Mouse (Mus musculus): ENCODE data around the gene Ppara.

Ppara gene

DNA sequence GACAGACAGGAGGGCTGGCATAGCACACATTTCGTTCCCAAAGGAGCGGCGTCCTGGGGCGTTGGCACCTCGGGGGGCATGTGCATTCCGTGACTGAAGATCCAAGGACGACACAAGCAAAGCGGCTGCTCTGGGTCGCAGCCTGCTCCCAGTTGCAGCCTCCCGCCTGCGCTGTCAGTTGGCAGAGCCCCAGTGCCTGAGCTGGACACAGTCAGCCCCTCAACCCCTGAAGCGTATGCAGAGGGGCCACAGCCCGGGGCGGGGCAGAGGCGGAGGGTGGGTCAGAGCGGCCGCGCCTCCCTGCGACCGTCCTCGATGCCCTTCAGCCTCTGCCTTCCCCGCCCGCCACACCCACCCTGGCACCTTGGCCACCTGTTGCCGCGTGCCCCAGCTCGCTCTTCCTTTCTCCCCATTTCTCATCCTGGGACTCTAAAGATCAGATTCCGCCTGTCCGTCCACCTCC lies at the start of gene Ppara:
Gene Ppara (plus strand): TSS at position 413 of the 463 bp plus-strand sequence.
- DNase-seq (ENCODE audit: extremely low spot score) = no peak

DNA sequence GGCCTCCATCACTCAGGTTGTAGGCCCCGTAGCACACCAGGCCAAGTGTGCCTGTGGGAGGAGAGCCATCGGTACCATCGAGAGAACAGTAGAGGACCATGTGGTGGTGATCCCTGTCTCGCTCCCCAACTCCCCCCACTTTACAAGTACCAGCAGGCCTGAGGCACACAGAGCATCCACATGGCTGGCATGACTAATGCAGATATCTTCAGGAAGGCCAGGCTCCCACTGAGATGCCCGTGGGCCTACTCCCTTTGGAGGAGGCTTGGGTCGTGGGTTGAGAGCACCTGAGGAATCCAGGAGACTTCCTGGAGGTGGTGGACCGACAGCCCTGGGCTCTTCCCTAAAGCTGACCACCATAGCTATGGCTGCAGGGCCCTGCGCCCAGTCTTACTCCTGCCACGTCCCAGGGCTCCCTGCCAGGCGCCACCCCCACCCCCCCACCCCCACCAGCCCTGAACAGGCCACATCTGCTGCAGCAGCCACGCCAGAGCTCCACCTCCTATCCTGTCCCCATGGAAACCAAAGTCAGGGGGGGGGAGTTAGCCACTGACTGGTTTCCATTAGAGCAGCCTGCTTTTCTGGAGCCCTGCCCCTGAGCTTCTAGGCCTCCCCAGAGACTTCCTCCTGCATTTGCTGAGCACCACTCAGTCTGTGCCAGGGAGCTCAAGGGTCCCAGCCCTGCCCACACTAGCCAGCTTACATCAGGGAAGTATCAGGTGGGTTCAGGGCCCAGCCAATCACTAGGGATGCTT lies 48.0 kb upstream of the Ppara start:
- DNase-seq (ENCODE audit: extremely low spot score) = no peak

DNA sequence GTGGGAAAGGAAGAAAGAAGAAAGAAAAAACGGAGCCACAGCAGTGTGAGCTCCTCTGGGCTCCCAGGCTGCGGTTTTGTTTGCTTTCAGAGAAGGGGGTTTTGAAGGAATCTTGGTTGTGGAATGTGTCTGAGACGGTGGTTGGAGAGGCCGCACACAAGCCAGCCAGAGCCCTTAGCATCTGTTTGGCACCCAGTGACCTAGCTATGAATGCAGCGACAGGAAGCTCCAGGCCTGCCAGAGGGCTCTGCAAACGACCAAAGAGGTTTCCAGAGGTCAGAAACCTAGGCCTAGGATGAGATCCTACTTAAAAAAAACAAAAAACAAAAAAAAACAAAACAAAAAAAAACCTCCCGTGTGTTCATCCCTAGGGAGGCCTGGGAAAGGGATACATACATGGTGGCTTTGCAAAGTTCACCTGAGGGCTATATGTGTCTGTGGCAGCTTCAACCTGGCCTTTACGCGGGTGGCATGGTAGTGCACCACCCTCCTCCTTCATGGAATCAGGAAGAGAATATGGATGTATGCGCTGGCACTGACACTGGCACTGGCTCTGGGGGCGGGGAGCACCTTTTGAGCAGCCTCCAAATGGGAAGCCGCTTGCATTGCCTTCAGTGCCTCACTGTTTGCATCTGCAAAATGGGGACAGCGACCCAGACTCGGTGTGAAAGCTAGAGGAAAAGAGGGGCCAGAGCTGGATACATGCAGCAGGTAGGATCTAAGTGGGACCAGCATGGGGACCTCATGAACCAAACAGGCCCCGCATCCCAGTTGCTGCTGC lies 47.0 kb upstream of the Ppara start:
- DNase-seq (ENCODE audit: extremely low spot score) = no peak

- no peak for DNase-seq (ENCODE audit: extremely low spot score)
Observed at GRCm38 (mm10) chr15:85688734-85689133, 46.0 kb upstream of the Ppara start.

GRCm38 (mm10) chr15:85689523-85689922 lies 45.3 kb upstream of the Ppara start:
- DNase-seq (ENCODE audit: extremely low spot score) = no peak

GRCm38 (mm10) chr15:85690058-85690457 lies 44.7 kb upstream of the Ppara start:
- no peak for DNase-seq (ENCODE audit: extremely low spot score)

DNA sequence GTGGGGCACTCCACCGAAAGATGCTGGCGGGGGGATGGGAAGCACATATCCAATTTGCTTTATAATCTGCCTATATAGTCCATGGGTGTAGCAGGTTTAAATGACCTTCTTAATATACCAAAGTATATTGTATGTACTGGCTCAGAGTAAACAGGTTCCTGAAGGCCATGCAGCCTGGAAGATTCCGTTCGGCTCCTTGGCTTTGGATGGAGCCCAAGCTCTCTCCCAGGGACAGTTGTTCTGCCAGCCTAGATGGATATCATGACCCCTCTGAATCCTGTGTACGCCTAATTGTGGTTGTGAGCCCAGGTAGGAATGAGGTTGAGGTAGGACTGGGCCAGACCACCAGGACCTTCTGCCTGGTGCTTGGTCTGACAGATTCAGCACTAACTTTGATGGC lies 43.9 kb upstream of the Ppara start:
- no peak for DNase-seq (ENCODE audit: extremely low spot score)

DNA sequence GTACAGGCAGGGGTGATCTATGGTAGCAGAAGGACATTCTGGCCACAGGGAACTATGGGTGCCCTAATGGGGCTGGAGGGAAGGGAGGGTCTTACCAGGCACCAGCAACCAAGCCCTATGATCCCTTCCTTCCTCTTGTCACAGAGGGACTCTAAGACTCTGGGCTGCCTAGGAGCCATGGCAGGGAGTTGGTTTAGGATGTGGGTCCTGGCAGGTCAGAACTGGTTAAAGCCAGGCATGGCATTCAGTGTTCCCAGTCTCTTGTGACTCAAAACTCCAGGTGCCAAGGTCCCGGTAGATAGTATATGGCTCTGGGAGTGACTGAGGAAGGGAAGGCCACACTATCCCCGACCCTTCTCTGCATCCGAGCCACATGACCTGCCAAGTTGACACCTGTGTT lies 41.7 kb upstream of the Ppara start:
- no peak for DNase-seq (ENCODE audit: extremely low spot score)

DNA sequence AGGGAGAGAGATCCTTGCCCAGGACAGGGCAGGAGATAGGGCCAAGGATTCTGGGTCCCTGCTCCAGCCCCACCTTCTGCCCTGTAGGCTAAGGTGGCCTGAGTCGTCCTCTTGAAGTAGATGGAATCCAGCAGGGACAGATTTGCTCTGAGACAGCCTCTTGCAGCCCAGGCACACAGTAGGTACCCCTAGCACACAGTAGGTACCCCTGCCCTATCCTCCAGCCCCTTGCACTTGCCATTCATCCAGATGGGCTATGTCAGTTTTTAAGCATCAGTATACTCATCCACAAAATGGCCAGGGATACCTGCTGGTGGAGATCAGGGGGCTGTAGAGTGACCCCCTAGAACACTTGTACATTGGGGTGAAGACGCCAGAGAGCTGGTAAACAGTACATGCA lies 41.0 kb upstream of the Ppara start:
- no peak for DNase-seq (ENCODE audit: extremely low spot score)

DNA sequence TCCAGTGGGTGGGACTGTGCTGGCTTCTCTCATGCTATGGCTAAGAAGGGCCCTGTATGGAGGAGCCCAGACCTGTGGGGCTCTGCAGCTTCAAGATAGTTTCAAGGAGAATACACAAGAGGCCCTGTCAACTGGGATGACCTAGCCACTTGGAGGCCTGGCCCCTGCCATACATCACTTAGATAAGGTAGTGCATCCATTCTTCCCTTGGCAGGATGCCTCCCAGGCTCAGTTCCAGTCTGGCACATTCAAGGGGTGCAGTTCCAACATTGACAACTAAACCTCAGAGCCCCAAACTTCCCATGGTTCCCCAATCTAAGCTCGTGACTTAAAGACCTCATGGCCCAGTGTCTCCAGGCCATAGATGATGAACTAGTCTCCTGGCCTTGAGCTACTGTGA lies 40.4 kb upstream of the Ppara start:
- DNase-seq (ENCODE audit: extremely low spot score) = no peak

- no peak for DNase-seq (ENCODE audit: extremely low spot score)
Observed at GRCm38 (mm10) chr15:85695304-85695703, 39.5 kb upstream of the Ppara start.

GRCm38 (mm10) chr15:85698345-85699034 lies 36.3 kb upstream of the Ppara start:
- DNase-seq (ENCODE audit: extremely low spot score) = no peak

DNA sequence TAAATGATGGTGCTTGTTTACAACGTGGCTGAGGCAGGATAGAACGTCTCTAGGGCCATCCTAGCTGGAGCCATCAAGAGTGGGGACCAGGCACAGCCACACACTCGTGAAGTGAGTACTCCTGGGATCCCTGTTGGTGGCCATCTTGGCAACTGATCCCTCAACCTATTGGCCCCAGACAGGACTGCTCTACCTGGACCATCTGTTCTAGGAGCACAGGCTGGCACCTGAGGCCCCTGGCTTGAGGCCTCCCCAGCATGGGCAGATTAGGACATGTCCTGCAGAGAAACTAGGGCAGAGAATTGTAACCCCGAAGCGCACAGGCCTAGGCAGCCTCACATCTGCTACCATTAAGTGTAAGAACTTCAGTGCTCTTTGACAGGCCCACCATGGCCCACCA lies 35.3 kb upstream of the Ppara start:
- no peak for DNase-seq (ENCODE audit: extremely low spot score)

DNA sequence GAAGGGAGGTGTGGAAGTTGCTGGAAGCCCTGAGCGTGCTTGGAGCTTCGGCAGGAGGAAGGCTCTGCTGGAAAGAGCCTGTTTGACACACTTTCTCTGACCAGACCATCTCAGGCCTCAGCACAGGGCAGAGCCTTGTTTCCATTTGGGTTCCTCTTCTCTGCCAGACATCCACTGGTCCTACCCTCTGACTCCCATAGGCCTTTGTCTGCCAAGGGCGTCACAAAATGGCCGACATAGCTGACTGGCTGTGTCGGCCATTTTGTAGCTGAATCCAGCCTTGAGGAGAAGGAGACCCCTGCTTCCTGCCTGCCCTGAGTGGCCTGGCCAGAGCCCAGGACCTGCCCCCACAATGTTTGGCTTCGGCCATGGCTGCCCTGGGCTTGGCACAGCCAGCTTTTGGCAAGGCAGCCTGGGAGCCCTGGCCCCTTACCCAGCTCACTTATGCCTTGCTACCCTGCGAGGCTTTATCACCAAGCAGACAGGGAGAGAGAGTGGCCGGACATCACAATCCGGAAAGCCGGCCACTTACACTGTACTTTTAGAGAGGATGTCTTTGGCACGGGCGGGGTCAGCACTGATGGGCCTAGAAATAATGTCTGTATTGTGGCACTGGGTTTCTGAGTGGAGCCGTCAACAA lies 34.8 kb upstream of the Ppara start:
- no peak for DNase-seq (ENCODE audit: extremely low spot score)

- DNase-seq (ENCODE audit: extremely low spot score) = no peak
Observed at GRCm38 (mm10) chr15:85700716-85701115, 34.1 kb upstream of the Ppara start.

DNA sequence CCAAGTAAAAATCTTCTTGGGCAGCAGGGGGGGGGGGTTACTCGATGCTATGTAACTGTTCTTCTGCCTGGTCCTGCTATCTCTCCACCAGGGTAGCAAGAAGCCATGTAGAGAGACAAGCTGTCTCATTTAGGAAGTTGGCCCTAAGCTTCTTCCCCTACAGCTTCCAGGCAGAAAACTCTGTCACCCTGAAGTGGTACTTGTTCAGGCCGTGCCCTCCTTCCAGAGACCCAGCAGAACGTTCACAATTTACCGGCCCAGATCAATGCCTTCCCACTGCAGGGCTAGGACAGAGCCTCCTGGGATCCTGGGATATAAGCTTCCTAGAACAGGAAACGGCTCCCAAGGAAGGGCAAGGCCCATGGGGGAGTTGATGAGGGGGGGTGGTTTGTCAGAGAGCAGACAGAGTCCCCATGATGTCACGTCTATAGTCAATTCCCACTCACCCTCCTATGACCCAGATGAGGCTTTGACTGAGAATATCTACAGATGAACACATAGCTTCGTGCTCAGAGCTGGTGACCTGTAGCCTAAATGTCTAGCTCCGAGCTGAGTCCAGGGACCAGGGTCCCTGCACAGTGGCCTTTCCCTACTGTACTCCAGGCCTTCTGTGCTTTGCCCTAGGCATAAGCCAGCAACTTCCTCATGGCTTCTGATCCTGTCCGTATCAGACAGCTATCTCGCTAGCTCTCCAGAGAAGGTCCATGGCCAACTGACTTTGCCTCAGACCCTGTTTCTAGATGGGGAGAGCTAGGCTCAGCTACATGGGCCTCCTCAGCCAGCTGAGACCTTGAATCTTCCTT lies 33.5 kb upstream of the Ppara start:
- DNase-seq (ENCODE audit: extremely low spot score) = no peak

DNA sequence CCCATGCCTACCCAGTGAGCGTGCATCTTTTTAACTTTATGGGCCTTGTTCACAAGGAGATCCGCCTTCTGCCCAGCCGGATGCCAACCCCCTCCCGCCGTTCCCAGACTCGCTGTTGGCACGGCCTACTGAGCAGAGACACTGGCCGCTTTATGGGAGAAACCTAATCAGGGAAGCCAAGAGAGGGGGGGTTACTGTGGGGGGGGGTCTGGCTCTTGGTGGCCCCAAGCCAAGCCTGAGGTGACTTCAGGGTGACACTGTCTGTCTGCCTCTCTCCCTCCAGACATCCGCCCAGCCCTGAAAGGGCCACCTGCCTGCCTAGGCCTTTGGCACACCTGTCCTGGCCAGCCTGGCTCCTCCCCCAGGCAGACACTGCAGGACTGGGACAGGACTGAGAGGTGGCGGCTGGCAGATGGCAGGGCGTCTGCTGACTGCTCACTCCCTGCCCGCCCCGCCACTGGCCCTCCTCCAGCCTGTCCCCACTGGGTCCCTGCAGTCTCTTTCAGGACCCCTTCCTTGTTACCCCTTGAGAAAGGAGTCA lies 32.3 kb upstream of the Ppara start:
- no peak for DNase-seq (ENCODE audit: extremely low spot score)

DNA sequence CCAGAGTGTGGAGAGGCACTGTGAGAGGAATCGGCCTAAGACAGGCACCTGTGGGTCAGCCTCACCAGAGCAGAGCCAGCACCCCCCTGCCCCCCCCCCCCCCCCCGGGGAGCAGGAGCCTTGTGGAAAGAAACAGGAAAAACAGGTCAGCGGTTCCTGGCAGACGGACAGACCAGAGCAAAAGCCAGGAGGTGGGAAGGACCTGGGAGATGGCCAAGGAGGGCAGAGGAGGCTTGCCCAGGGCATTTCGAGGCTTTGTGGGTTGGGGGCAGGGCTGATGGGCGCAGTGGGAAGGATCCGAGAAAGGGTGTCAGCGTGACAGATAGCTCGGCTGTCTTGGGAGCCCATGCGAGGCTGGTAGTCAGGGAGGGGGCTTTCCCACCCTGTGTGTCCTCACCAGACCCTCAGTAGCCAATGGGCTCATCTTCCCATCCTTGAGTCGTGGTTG lies 31.6 kb upstream of the Ppara start:
- no peak for DNase-seq (ENCODE audit: extremely low spot score)

DNA sequence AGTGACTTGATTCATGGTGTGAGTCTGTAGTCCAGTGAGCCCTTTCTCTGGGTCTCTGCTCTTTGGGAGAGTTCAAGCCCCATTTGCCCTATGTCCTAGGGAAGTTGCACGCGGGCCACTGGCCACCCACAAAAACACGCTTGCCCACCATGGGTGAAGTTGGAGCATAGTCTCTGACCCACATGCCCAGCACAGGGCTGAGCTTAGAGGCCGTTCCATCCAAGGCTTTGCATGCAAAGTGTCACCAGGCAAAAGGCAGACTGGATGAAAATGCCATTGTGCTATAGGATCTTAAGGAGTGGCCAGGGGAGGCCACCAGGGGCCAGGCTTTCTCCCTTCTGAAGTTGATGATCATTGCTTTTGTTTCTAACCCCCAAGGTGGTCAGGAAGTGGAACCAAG lies 30.9 kb upstream of the Ppara start:
- DNase-seq (ENCODE audit: extremely low spot score) = no peak

DNA sequence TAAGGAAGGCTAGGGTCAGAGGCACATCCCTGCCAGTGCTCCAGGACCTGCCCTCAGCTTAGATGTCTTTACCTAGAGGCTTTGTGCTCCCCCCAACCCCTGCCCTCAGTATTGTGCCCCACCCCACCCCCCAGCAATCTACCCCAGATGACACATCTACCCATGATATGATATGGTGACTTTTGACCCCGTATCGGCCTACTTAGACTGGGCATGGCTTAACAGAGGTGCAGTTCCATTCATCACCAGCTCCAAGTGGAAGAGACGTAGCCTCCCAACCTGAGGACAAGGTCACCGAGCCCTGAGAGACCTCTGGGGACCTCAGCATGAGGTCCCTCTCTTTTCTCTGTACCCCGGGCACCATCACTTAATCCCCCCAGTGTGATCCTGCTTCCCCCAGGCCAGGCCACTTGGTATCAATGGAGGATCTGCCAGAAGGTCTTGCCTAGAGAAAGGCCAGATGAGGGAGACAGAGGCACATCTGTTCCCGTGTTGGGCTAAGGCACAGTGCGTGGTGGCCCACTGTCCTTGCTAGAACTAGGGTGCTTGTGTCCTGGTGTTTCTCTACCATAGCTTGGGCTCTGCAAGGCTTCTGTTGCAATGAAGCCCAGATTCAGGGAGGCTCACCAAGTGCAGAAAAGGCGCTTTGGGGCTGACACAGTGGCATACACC lies 30.3 kb upstream of the Ppara start:
- DNase-seq (ENCODE audit: extremely low spot score) = no peak
